Mouse (Mus musculus) cerebellum, adult 2 months (tissue): ENCODE data around the gene Cxcl17.

ENCODE experiments used
- CTCF ChIP-seq: fragments of 200-500 bp; IDR thresholded peaks from 2 replicates; pipeline ENCODE4 v1.5.1; 2011; ENCODE audit warnings: low read depth, mild to moderate bottlenecking, control low read depth, low read length, moderate library complexity, borderline replicate concordance; ENCODE audit not compliant: insufficient read depth
- POLR2A ChIP-seq: fragments of 200-500 bp; IDR thresholded peaks from 2 replicates; pipeline ENCODE4 v1.6.1; 2011; ENCODE audit warnings: low read length, control low read depth, borderline replicate concordance; ENCODE audit not compliant: insufficient read depth

- TF ChIP-seq CTCF = no peak
- no peak for TF ChIP-seq POLR2A
Observed at GRCm38 (mm10) chr7:25433781-25434560, 21.3 kb upstream of the Cxcl17 start.
